Mouse (Mus musculus): ENCODE data around the gene Trub2. TPM values are rescaled to one million over a fixed set of nuclear protein-coding genes. Genes with fewer than 3 reads are reported as not detected.
"Not testable (repeated sequence)": the region's sequence is repeated elsewhere in the genome, so short reads cannot be mapped to it uniquely, and the experiment has no call there.

The Trub2 gene
- polyA plus RNA-seq, 1 experiment from 2014 or later = 50.3 TPM

- Histone ChIP-seq H3K4me3 (no peak overlapping the region), H3K9me3 (no peaks in the 10 kb centered on the region), H3K4me2 (replicated peaks) (no peak overlapping the region), H3K27ac (replicated peaks) (no peak overlapping the region), H3K9ac (replicated peaks) (no peak overlapping the region), H3K27me3 (no peaks in the 10 kb centered on the region), H3K36me3 (peaks cover 60% of the 10 kb centered on the region), H3K4me1 (peaks cover 19% of the 10 kb centered on the region)
- 86% methylated on average over 11 of the region's 11 CpGs for WGBS
- no peak for ATAC-seq (ENCODE audit: low FRiP score, low read depth)
Observed at GRCm38 (mm10) chr2:29815678-29816371, 27.5 kb upstream of the Trub2 start.

GRCm38 (mm10) chr2:29803400-29803831 lies 15.1 kb upstream of the Trub2 start:
- H3K4me2 ChIP-seq (replicated peaks) = peak overlapping the region; percentile 62
- H3K36me3 ChIP-seq = peaks cover 41% of the 10 kb centered on the region
- no peaks in the 10 kb centered on the region for H3K9me3 ChIP-seq
- peak overlapping the region; percentile 89 for H3K9ac ChIP-seq (replicated peaks)
- no peak for ATAC-seq (ENCODE audit: low FRiP score, low read depth)
- peak overlapping the region; percentile 93 for H3K27ac ChIP-seq (replicated peaks)
- peak overlapping the region; percentile 78 for H3K4me3 ChIP-seq
- WGBS = 20% methylated on average over 6 of the region's 6 CpGs
- H3K27me3 ChIP-seq = peaks cover 14% of the 10 kb centered on the region
- peaks cover 12% of the 10 kb centered on the region for H3K4me1 ChIP-seq

GRCm38 (mm10) chr2:29802827-29803201 lies 14.5 kb upstream of the Trub2 start:
- 0% methylated on average over 21 of the region's 39 CpGs for WGBS
- Histone ChIP-seq H3K9ac (replicated peaks) (peak overlapping the region; percentile 89), H3K4me1 (peaks cover 12% of the 10 kb centered on the region), H3K9me3 (no peaks in the 10 kb centered on the region), H3K27ac (replicated peaks) (peak overlapping the region; percentile 93), H3K36me3 (peaks cover 35% of the 10 kb centered on the region), H3K4me2 (replicated peaks) (peak overlapping the region; percentile 62), H3K4me3 (peak overlapping the region; percentile 78), H3K27me3 (peaks cover 14% of the 10 kb centered on the region)
- ATAC-seq (ENCODE audit: low FRiP score, low read depth) = no peak

GRCm38 (mm10) chr2:29802075-29802826 lies 13.9 kb upstream of the Trub2 start, which contains the start of gene Slc27a4:
TSS of gene Slc27a4 (plus strand) at chr2:29802634.
- H3K27ac ChIP-seq (replicated peaks) = peak within 1 kb of the TSS; percentile 93
- 6% methylated on average over 27 of the region's 28 CpGs for WGBS
- H3K9ac ChIP-seq (replicated peaks) = peak within 1 kb of the TSS; percentile 89
- H3K4me1 ChIP-seq = peaks cover 12% of the 10 kb centered on the region
- ATAC-seq (ENCODE audit: low FRiP score, low read depth) = peak; percentile 98
- H3K36me3 ChIP-seq = peaks cover 30% of the 10 kb centered on the region
- H3K9me3 ChIP-seq = no peaks in the 10 kb centered on the region
- H3K4me2 ChIP-seq (replicated peaks) = peak within 1 kb of the TSS; percentile 62
- peak within 1 kb of the TSS; percentile 78 for H3K4me3 ChIP-seq
- H3K27me3 ChIP-seq = peaks cover 14% of the 10 kb centered on the region

GRCm38 (mm10) chr2:29792772-29793487 lies 4.6 kb upstream of the Trub2 start:
- WGBS = 90% methylated on average over 2 of the region's 2 CpGs
- H3K9ac ChIP-seq (replicated peaks) = no peak overlapping the region
- H3K4me3 ChIP-seq = no peak overlapping the region
- no peak overlapping the region for H3K4me2 ChIP-seq (replicated peaks)
- H3K9me3 ChIP-seq = no peaks in the 10 kb centered on the region
- peaks cover 9% of the 10 kb centered on the region for H3K4me1 ChIP-seq
- no peak for ATAC-seq (ENCODE audit: low FRiP score, low read depth)
- no peak overlapping the region for H3K27ac ChIP-seq (replicated peaks)
- H3K27me3 ChIP-seq = no peaks in the 10 kb centered on the region
- H3K36me3 ChIP-seq = peaks cover 66% of the 10 kb centered on the region

- H3K4me1 ChIP-seq = peaks cover 17% of the 10 kb centered on the region
- H3K4me2 ChIP-seq (replicated peaks) = peak within 1 kb of the TSS; percentile 81
- H3K9me3 ChIP-seq = no peaks in the 10 kb centered on the region
- WGBS = 2% methylated on average over 31 of the region's 31 CpGs
- H3K36me3 ChIP-seq = peaks cover 63% of the 10 kb centered on the region
- H3K27me3 ChIP-seq = no peaks in the 10 kb centered on the region
- peak within 1 kb of the TSS; percentile 63 for H3K27ac ChIP-seq (replicated peaks)
- ATAC-seq (ENCODE audit: low FRiP score, low read depth) = peak; percentile 76; the same call in 1 of the 2 replicates
- peak within 1 kb of the TSS; percentile 84 for H3K4me3 ChIP-seq
- H3K9ac ChIP-seq (replicated peaks) = peak within 1 kb of the TSS; percentile 79
Observed at GRCm38 (mm10) chr2:29787104-29787917, 991 bp downstream of the Trub2 start, which contains the start of gene Coq4. TSS of gene Coq4 (plus strand) at chr2:29787493.

GRCm38 (mm10) chr2:29784290-29784689 lies 4.0 kb downstream of the Trub2 start:
- Histone ChIP-seq H3K4me3 (no peak overlapping the region), H3K36me3 (peaks cover 67% of the 10 kb centered on the region), H3K9me3 (no peaks in the 10 kb centered on the region), H3K27ac (replicated peaks) (no peak overlapping the region), H3K4me1 (peaks cover 17% of the 10 kb centered on the region), H3K9ac (replicated peaks) (no peak overlapping the region), H3K27me3 (no peaks in the 10 kb centered on the region), H3K4me2 (replicated peaks) (no peak overlapping the region)
- 83% methylated on average over 4 of the region's 4 CpGs for WGBS
- ATAC-seq (ENCODE audit: low FRiP score, low read depth) = no peak

GRCm38 (mm10) chr2:29781256-29781655 lies 7.0 kb downstream of the Trub2 start:
- 93% methylated on average over 2 of the region's 2 CpGs for WGBS
- peaks cover 94% of the 10 kb centered on the region for H3K36me3 ChIP-seq
- not testable (repeated sequence) for H3K4me1 ChIP-seq

GRCm38 (mm10) chr2:29773323-29773722 lies 15.0 kb downstream of the Trub2 start:
- H3K4me2 ChIP-seq (replicated peaks) = no peak overlapping the region
- peaks cover 49% of the 10 kb centered on the region for H3K36me3 ChIP-seq
- H3K27me3 ChIP-seq = no peaks in the 10 kb centered on the region
- H3K4me3 ChIP-seq = no peak overlapping the region
- H3K9ac ChIP-seq (replicated peaks) = no peak overlapping the region
- 92% methylated on average over 4 of the region's 4 CpGs for WGBS
- H3K4me1 ChIP-seq = no peaks in the 10 kb centered on the region
- H3K9me3 ChIP-seq = no peaks in the 10 kb centered on the region
- no peak for ATAC-seq (ENCODE audit: low FRiP score, low read depth)
- H3K27ac ChIP-seq (replicated peaks) = no peak overlapping the region

More at GRCm38 (mm10) chr2:29781256-29781655, 7.0 kb downstream of the Trub2 start:
- not testable (repeated sequence) for H3K4me2 ChIP-seq (replicated peaks); H3K27me3 ChIP-seq; ATAC-seq (ENCODE audit: low FRiP score, low read depth); H3K27ac ChIP-seq (replicated peaks); H3K9me3 ChIP-seq; H3K9ac ChIP-seq (replicated peaks); H3K4me3 ChIP-seq

GRCm38 (mm10) chr2:29771611-29772461 lies 16.5 kb downstream of the Trub2 start:
- no peak overlapping the region for H3K4me3 ChIP-seq
- H3K27ac ChIP-seq (replicated peaks) = no peak overlapping the region
- H3K36me3 ChIP-seq = peaks cover 34% of the 10 kb centered on the region
- H3K4me2 ChIP-seq (replicated peaks) = no peak overlapping the region
- H3K9me3 ChIP-seq = no peaks in the 10 kb centered on the region
- ATAC-seq (ENCODE audit: low FRiP score, low read depth) = no peak
- 90% methylated on average over 8 of the region's 8 CpGs for WGBS
- no peak overlapping the region for H3K9ac ChIP-seq (replicated peaks)
- H3K27me3 ChIP-seq = no peaks in the 10 kb centered on the region
- H3K4me1 ChIP-seq = no peaks in the 10 kb centered on the region

Measured in midbrain, embryonic 12.5 days (tissue).